Mouse (Mus musculus) thymus, adult 2 months (tissue): Measurements from ENCODE around the gene Hgfac. TPM values are rescaled to one million over a fixed set of nuclear protein-coding genes. Genes with fewer than 3 reads are reported as not detected.

Experiments
- DNase-seq: peaks from one replicate; pipeline ENCODE4 v3.0.0; 2021
- H3K27ac ChIP-seq: fragments of 200-500 bp; 2 replicates; pipeline ENCODE4 v1.5.1; 2012; ENCODE audit warnings: low read length, control low read depth; ENCODE audit not compliant: control insufficient read depth, insufficient read depth
- H3K27me3 ChIP-seq: fragments of 200-500 bp; 2 replicates; pipeline ENCODE4 v1.6.1; 2012; ENCODE audit warnings: mild to moderate bottlenecking, low read length, moderate library complexity, mixed read lengths; ENCODE audit not compliant: control insufficient read depth, insufficient read depth
- H3K36me3 ChIP-seq: fragments of 200-500 bp; 2 replicates; pipeline ENCODE4 v1.6.1; 2012; ENCODE audit warnings: mild to moderate bottlenecking, low read length, moderate library complexity; ENCODE audit not compliant: control insufficient read depth, insufficient read depth
- H3K4me1 ChIP-seq: fragments of 200-500 bp; replicated peaks from 2 replicates; pipeline ENCODE4 v1.6.1; 2012; ENCODE audit warnings: low read length; ENCODE audit not compliant: control insufficient read depth, insufficient read depth
- H3K4me3 ChIP-seq: fragments of 200-500 bp; 2 replicates; pipeline ENCODE4 v1.5.1; 2012; ENCODE audit warnings: mild to moderate bottlenecking, low read length, control low read depth, moderate library complexity; ENCODE audit not compliant: control insufficient read depth, insufficient read depth
- CTCF ChIP-seq: fragments of 200-500 bp; IDR thresholded peaks from 2 replicates; pipeline ENCODE4 v1.5.1; 2012; ENCODE audit warnings: mild to moderate bottlenecking, control low read depth, low read length, moderate library complexity, borderline replicate concordance; ENCODE audit not compliant: control insufficient read depth, poor library complexity, insufficient read depth; ENCODE audit errors: extremely low read depth
- POLR2A ChIP-seq: fragments of 200-500 bp; IDR thresholded peaks from 2 replicates; pipeline ENCODE4 v1.6.1; 2012; ENCODE audit warnings: mild to moderate bottlenecking, low read length, control low read depth, moderate library complexity; ENCODE audit not compliant: control insufficient read depth, poor library complexity, insufficient read depth; ENCODE audit errors: extremely low read depth
- WGBS: fragments of 180-500 bp; shearing (Covaris S2); methylation state at CpG from one replicate; pipeline ENCODE4 v1.1.7; 2018; 5-methylcytosine and 5-hydroxymethylcytosine counted together
- polyA plus RNA-seq: library from polyadenylated mRNA; depleted of rRNA; stranded (reverse); fragments of >200 nt; gene quantifications from 2 replicates; pipeline ENCODE4 v1.2.3, GENCODE M21; 2012; rRNA removed

Hgfac gene
- polyA plus RNA-seq, 1 experiment, result 5.7 TPM

DNA sequence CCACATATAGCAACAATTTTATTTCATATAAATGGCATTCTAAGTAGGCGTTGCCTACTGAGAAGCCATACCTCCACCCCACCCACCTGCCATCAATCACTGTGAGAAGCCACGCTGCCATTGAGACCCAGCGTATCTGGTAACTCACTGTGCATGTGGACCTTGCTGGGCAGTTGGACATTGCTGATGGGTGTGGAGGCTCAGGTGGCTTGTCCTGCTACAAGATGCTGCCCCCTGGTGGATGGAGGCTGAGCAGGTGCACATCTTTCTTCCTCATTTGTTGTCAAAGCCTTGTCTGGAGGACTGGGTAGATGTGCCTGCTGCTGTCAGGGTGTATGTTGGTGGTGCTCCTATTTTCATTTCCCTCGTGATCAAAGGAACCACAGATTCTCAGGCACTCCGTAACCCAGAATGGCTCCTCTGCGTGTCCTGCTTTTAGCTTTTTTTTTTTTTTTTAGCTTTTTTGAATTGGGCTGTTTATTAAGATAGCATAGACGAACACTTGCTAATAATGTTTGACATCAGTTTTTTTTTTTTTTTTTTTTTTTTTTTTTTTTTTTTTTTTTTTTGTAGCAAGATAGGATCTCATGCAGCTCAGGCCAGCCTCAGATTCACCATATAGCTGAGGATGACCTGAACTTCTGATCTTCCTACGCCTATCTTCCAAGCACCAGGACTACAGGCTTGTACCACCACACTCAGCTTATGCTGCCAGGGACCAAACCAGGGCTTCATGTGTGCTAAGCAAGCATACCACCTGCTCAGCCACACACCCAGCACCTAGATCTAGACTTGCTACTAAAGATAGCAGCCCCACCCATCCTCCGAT, 47.7 kb downstream of the Hgfac start:
- Histone ChIP-seq H3K36me3 (peaks cover 19% of the 10 kb centered on the region), H3K4me1 (no peaks in the 10 kb centered on the region), H3K27ac (no peak overlapping the region), H3K4me3 (no peak overlapping the region), H3K27me3 (no peaks in the 10 kb centered on the region)
- peak; percentile 61 for DNase-seq
- 54% methylated on average over 9 of the region's 9 CpGs for WGBS
- TF ChIP-seq POLR2A (no peak), CTCF (peak; percentile 75; the same call in 1 of the 2 replicates)

DNA sequence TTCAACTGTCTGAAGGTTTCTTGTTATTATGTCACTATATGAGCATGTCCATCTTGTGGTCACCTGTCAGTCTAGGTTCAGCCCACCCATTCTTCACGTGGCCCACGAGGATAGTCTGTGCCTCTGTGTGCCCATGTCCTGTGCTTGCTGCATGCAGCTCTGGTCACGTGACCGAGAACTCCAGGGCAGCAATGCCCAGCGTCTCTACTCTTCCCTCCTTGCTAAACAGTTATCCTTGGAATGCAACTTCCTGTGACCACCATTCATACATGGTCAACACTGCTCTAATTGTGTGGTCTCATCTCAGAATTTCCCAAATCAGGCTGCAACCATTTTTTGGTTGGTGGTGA, 48.3 kb downstream of the Hgfac start:
- no peak overlapping the region for H3K27ac ChIP-seq
- WGBS, result 94% methylated on average over 5 of the region's 5 CpGs

DNA sequence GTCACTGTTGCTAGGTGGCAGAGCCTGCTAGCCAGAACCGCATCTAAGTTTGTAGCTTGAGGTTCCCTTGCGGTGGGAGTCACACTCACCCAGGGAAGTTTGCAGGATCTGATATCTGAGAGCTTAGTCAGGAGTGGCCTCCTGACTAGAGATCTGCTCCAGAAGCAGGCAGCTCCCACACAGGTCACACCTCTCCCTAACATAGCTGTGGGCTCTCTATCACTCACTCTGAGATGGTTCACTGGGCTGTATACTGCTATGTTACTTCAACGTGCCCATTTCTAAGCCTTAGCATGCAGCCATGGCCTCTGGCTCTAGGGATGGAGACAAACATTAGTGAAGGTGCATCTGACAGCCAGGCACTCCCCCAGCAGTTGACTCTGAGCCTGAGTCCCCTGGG, 50.3 kb downstream of the Hgfac start:
- no peak for DNase-seq
- H3K27ac ChIP-seq, result no peak overlapping the region
- no peak overlapping the region for H3K4me3 ChIP-seq
- TF ChIP-seq CTCF, result no peak
- TF ChIP-seq POLR2A, result no peak
- peaks cover 31% of the 10 kb centered on the region for H3K36me3 ChIP-seq
- H3K27me3 ChIP-seq, result no peaks in the 10 kb centered on the region
- no peaks in the 10 kb centered on the region for H3K4me1 ChIP-seq
- WGBS, result 93% methylated on average over 3 of the region's 3 CpGs

More for the DNA sequence above, 48.3 kb downstream of the Hgfac start:
- no peaks in the 10 kb centered on the region for H3K4me1 ChIP-seq
- DNase-seq, result no peak
- H3K27me3 ChIP-seq, result no peaks in the 10 kb centered on the region
- H3K4me3 ChIP-seq, result no peak overlapping the region
- H3K36me3 ChIP-seq, result peaks cover 22% of the 10 kb centered on the region
- TF ChIP-seq POLR2A, result no peak
- no peak for TF ChIP-seq CTCF

Other genes starting within 250 kb of the Hgfac start
- gene Msantd1, start 133.5 kb upstream of the Hgfac start, polyA plus RNA-seq, result 3.9 and 6.5 TPM in 2 replicates
- 50.7 and 51.7 TPM in 2 replicates for gene Rgs12, start 92.1 kb upstream of the Hgfac start, polyA plus RNA-seq
- gene Dok7, start 15.3 kb downstream of the Hgfac start, polyA plus RNA-seq, result 0.45 and 2.0 TPM in 2 replicates
- 18.9 and 24.4 TPM in 2 replicates for gene Lrpap1, start 64.3 kb downstream of the Hgfac start, polyA plus RNA-seq
- 0.11 and 0.12 TPM in 2 replicates for gene Adra2c, start 236.8 kb downstream of the Hgfac start, polyA plus RNA-seq